Mouse (Mus musculus): ENCODE measurements around the gene Slc6a21.
A peak's percentile ranks its signal among the peaks of the same experiment; 100 is the strongest.

Slc6a21 gene

GRCm38 (mm10) chr7:45277136-45277760 lies at the start of gene Slc6a21:
Gene Slc6a21 (plus strand): TSS chr7:45277513.
- peak; percentile 94 for DNase-seq

- DNase-seq: peak; percentile 78
Measured at GRCm38 (mm10) chr7:45228548-45228947, 48.8 kb upstream of the Slc6a21 start.

GRCm38 (mm10) chr7:45229046-45229445 lies 48.3 kb upstream of the Slc6a21 start:
- no peak for DNase-seq

GRCm38 (mm10) chr7:45229459-45230203 lies 47.7 kb upstream of the Slc6a21 start:
- DNase-seq: peak; percentile 80

- peak; percentile 84 for DNase-seq
Measured at GRCm38 (mm10) chr7:45231192-45231591, 46.1 kb upstream of the Slc6a21 start.

- DNase-seq: peak; percentile 85
Measured at GRCm38 (mm10) chr7:45231941-45232340, 45.4 kb upstream of the Slc6a21 start.

- DNase-seq: peak; percentile 88
Measured at GRCm38 (mm10) chr7:45232716-45233465, 44.4 kb upstream of the Slc6a21 start.

GRCm38 (mm10) chr7:45233580-45234332 lies 43.6 kb upstream of the Slc6a21 start:
- DNase-seq: peak; percentile 95

GRCm38 (mm10) chr7:45234333-45234841 lies 42.9 kb upstream of the Slc6a21 start:
- peak; percentile 91 for DNase-seq

GRCm38 (mm10) chr7:45234922-45235571 lies 42.3 kb upstream of the Slc6a21 start:
- DNase-seq: peak; percentile 97

GRCm38 (mm10) chr7:45235656-45236180 lies 41.6 kb upstream of the Slc6a21 start:
- peak; percentile 92 for DNase-seq

GRCm38 (mm10) chr7:45237747-45238699 lies 39.3 kb upstream of the Slc6a21 start:
- peak; percentile 87 for DNase-seq

GRCm38 (mm10) chr7:45238723-45239496 lies 38.4 kb upstream of the Slc6a21 start, which contains the start of gene Cd37:
Gene Cd37 (minus strand): TSS chr7:45239115.
- DNase-seq: peak; percentile 96

- peak; percentile 46 for DNase-seq
Measured at GRCm38 (mm10) chr7:45240109-45240508, 37.2 kb upstream of the Slc6a21 start.

GRCm38 (mm10) chr7:45240633-45241388 lies 36.5 kb upstream of the Slc6a21 start, which contains the start of gene Slc6a16:
Gene Slc6a16 (plus strand): TSS chr7:45241085.
- DNase-seq: peak; percentile 92

- no peak for DNase-seq
Measured at GRCm38 (mm10) chr7:45241389-45241749, 35.9 kb upstream of the Slc6a21 start.

GRCm38 (mm10) chr7:45247666-45248065 lies 29.6 kb upstream of the Slc6a21 start:
- DNase-seq: peak; percentile 62

GRCm38 (mm10) chr7:45253806-45254205 lies 23.5 kb upstream of the Slc6a21 start:
- peak; percentile 61 for DNase-seq

GRCm38 (mm10) chr7:45255822-45256221 lies 21.5 kb upstream of the Slc6a21 start:
- peak; percentile 94 for DNase-seq
